Mouse (Mus musculus) embryonic fibroblast, embryonic 13.5 days (primary cell): ENCODE data around the gene Bag6.

Experiments used
- CTCF ChIP-seq: IDR thresholded peaks from 2 replicates; pipeline ENCODE4 v1.5.1; 2011; ENCODE audit warnings: mild to moderate bottlenecking, control low read depth, low read length, moderate library complexity, borderline replicate concordance; ENCODE audit not compliant: insufficient read depth
- POLR2A ChIP-seq: IDR thresholded peaks from 2 replicates; pipeline ENCODE4 v1.6.1; 2011; ENCODE audit warnings: low read depth, mild to moderate bottlenecking, control low read depth, low read length, moderate library complexity

- peak; percentile 58 for TF ChIP-seq POLR2A
- TF ChIP-seq CTCF, result no peak
Measured at GRCm38 (mm10) chr17:35134801-35135590, at the start of gene Bag6.
